Mouse (Mus musculus) liver, embryonic 15.5 days (tissue): ENCODE measurements around the gene Cdc34b. TPM values are rescaled to one million over a fixed set of nuclear protein-coding genes. Genes with fewer than 3 reads are reported as not detected.

Experiments
- ATAC-seq: fragments of 200-750 bp; cut with Nextera tagmentation; 2 replicates; pipeline ENCODE4 v1.8.0; 2017; ENCODE audit warnings: moderate number of reproducible peaks, mild to moderate bottlenecking, moderate library complexity; ENCODE audit not compliant: insufficient read depth
- H3K27ac ChIP-seq: fragments of 300-500 bp; sonication (generic); replicated peaks from 2 replicates; pipeline ENCODE4 v1.5.1; 2015; ENCODE audit warnings: mild to moderate bottlenecking, inconsistent platforms
- H3K27me3 ChIP-seq: fragments of 300-500 bp; sonication (generic); 2 replicates; pipeline ENCODE4 v1.6.1; 2015; ENCODE audit warnings: mild to moderate bottlenecking, inconsistent platforms
- H3K36me3 ChIP-seq: fragments of 300-500 bp; sonication (generic); replicated peaks from 2 replicates; pipeline ENCODE4 v1.6.1; 2015; ENCODE audit warnings: moderate library complexity, mild to moderate bottlenecking, inconsistent platforms
- H3K4me1 ChIP-seq: fragments of 300-500 bp; sonication (generic); replicated peaks from 2 replicates; pipeline ENCODE4 v1.6.1; 2015; ENCODE audit warnings: inconsistent platforms
- H3K4me2 ChIP-seq: fragments of 300-500 bp; sonication (generic); 2 replicates; pipeline ENCODE4 v1.6.1; 2015; ENCODE audit warnings: moderate library complexity, mild to moderate bottlenecking, inconsistent platforms
- H3K4me3 ChIP-seq: fragments of 300-500 bp; sonication (generic); replicated peaks from 2 replicates; pipeline ENCODE4 v1.5.1; 2015; ENCODE audit warnings: mild to moderate bottlenecking, inconsistent platforms
- H3K9ac ChIP-seq: fragments of 300-500 bp; sonication (generic); 2 replicates; pipeline ENCODE4 v1.6.1; 2015; ENCODE audit warnings: moderate library complexity, mild to moderate bottlenecking, inconsistent platforms
- H3K9me3 ChIP-seq: fragments of 300-500 bp; sonication (generic); replicated peaks from 2 replicates; pipeline ENCODE4 v1.6.1; 2016; ENCODE audit warnings: inconsistent platforms
- WGBS: fragments of 180-500 bp; shearing (Covaris S2); methylation state at CpG from one replicate; pipeline ENCODE4 v1.1.7; 2015; ENCODE audit warnings: mixed read lengths; ENCODE audit not compliant: insufficient replicate concordance; 5-methylcytosine and 5-hydroxymethylcytosine counted together
- polyA plus RNA-seq: library from polyadenylated mRNA; unstranded; fragments of >200 nt; fragmentation: Nextera tagmentation; extraction: Ambion mirVana; gene quantifications from 2 replicates; pipeline ENCODE4 v1.2.1, GENCODE M21; 2015

The Cdc34b gene
- polyA plus RNA-seq, 1 experiment from 2014 or later, result not detected

- ATAC-seq, result no peak
- Histone ChIP-seq H3K4me3 (no peak within 1 kb of the TSS), H3K36me3 (no peaks in the 10 kb centered on the region), H3K27ac (no peak within 1 kb of the TSS), H3K9ac (no peak within 1 kb of the TSS), H3K4me1 (no peaks in the 10 kb centered on the region), H3K4me2 (no peak within 1 kb of the TSS), H3K27me3 (no peaks in the 10 kb centered on the region), H3K9me3 (no peaks in the 10 kb centered on the region)
These were observed 41.0 kb downstream of the Cdc34b start, which contains the start of gene Tmem92 for GRCm38 (mm10) chr11:94782603-94783002. Tmem92 (minus strand) TSS chr11:94782703.

- Histone ChIP-seq H3K9ac (no peak overlapping the region), H3K27me3 (no peaks in the 10 kb centered on the region), H3K9me3 (no peaks in the 10 kb centered on the region), H3K4me1 (no peaks in the 10 kb centered on the region), H3K4me3 (no peak overlapping the region), H3K36me3 (no peaks in the 10 kb centered on the region), H3K4me2 (no peak overlapping the region), H3K27ac (no peak overlapping the region)
- 2% methylated on average over 2 of the region's 2 CpGs for WGBS
- ATAC-seq, result no peak
These were observed 43.7 kb downstream of the Cdc34b start for GRCm38 (mm10) chr11:94785247-94785646.

- Histone ChIP-seq H3K27me3 (no peaks in the 10 kb centered on the region), H3K9ac (no peak overlapping the region)
- ATAC-seq, result no peak
These were observed 50.1 kb downstream of the Cdc34b start for GRCm38 (mm10) chr11:94791700-94792099.

More at GRCm38 (mm10) chr11:94791700-94792099, 50.1 kb downstream of the Cdc34b start:
- Histone ChIP-seq H3K4me3 (no peak overlapping the region), H3K4me2 (no peak overlapping the region), H3K4me1 (no peaks in the 10 kb centered on the region), H3K27ac (no peak overlapping the region), H3K36me3 (no peaks in the 10 kb centered on the region), H3K9me3 (no peaks in the 10 kb centered on the region)

Other genes with a start within 250 kb of the Cdc34b start
- 0.09 and 0.15 TPM in 2 replicates for gene Epn3, start 241.8 kb upstream of the Cdc34b start, polyA plus RNA-seq
- 0.09 TPM in 1 of 2 replicates, not detected in the other for gene Mycbpap, start 220.0 kb upstream of the Cdc34b start, polyA plus RNA-seq
- 1.0 and 1.1 TPM in 2 replicates for gene Rsad1, start 192.5 kb upstream of the Cdc34b start, polyA plus RNA-seq
- gene Chad, start 176.7 kb upstream of the Cdc34b start, polyA plus RNA-seq, result 0.22 and 0.38 TPM in 2 replicates
- 1.3 and 1.4 TPM in 2 replicates for gene Acsf2, start 139.9 kb upstream of the Cdc34b start, polyA plus RNA-seq
- 91.3 and 93.2 TPM in 2 replicates for gene Lrrc59, start 112.0 kb upstream of the Cdc34b start, polyA plus RNA-seq
- gene Mrpl27, start 88.0 kb upstream of the Cdc34b start, polyA plus RNA-seq, result 54.7 and 59.9 TPM in 2 replicates
- gene Eme1, start 87.8 kb upstream of the Cdc34b start, polyA plus RNA-seq, result 11.0 and 13.6 TPM in 2 replicates
- gene Xylt2, start 64.3 kb upstream of the Cdc34b start, polyA plus RNA-seq, result 2.8 and 3.7 TPM in 2 replicates
- gene Gm11541, start 37.3 kb upstream of the Cdc34b start, polyA plus RNA-seq, result not detected in 2 replicates
- not detected in 2 replicates for gene Tmem92, start 40.9 kb downstream of the Cdc34b start, polyA plus RNA-seq
- 76.5 and 78.2 TPM in 2 replicates for gene Col1a1, start 194.4 kb downstream of the Cdc34b start, polyA plus RNA-seq
- gene Hils1, start 225.8 kb downstream of the Cdc34b start, polyA plus RNA-seq, result not detected in 2 replicates
- gene Sgca, start 234.5 kb downstream of the Cdc34b start, polyA plus RNA-seq, result 0.35 and 1.1 TPM in 2 replicates
- 8.2 and 8.8 TPM in 2 replicates for gene Ppp1r9b, start 249.3 kb downstream of the Cdc34b start, polyA plus RNA-seq